Mouse (Mus musculus): ENCODE results near the gene Fcgr3. TPM values are rescaled to one million over a fixed set of nuclear protein-coding genes. Genes with fewer than 3 reads are reported as not detected.

Gene Fcgr3
- total and polyA plus RNA-seq, 3 experiments = 3.7 to 8.5 (median 6.1) TPM

DNA sequence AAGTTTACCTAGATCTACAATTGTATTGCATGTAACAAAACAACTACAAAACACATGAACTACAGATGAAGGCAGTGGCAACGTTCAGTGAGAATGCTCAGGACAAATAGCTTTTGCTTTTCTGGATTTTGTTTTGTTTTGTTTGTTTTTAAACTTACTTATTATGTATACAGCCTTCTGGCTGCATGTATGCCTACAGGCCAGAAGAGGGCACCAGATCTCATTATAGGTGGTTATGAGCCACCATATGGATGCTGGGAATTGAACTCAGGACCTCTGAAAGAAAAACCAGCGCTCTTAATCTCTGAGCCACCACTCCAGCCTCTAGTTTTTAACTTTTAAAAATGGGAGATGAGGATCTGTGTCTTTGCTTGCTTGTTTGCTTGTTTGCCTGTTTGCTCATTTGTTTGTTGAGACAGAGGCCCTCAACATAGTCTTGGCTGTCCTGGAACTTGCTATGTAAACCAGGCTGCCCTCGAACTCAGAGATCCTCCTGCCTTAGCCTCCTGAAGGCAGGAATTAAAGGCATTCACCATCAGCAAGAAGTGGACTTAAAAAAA is 21.1 kb downstream of the Fcgr3 start:
- no peaks in the 10 kb centered on the region for H3K9me3 ChIP-seq (replicated peaks; ENCODE audit: low read length)

DNA sequence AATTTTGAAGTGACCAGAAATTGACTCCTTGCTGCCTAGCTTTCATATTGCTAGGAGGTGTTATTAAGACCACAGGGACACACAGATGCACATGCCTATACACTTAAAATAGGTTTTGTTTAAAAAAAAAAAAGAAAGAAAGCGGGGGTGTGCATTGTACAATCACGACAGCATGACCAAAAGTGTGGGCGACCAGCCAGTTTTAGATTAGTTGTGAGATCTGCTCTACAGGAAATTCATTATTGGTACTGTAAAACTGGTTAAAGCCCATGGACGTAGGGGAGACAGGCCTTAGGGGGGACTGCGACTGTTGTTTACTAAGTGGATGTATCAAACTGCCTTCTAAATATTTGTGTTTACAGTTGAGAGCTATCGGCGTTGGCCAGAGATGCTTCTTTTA is 24.9 kb downstream of the Fcgr3 start:
- dilution Hi-C loops (cut with MboI; ENCODE audit: extremely low pct_ligation_motif_present, extremely low pct_unique_long_range_greater_than_20kb, low sequenced_read_pairs) = no loop called here
- H3K9me3 ChIP-seq (replicated peaks; ENCODE audit: low read length) = no peaks in the 10 kb centered on the region

More for the DNA sequence above, 21.1 kb downstream of the Fcgr3 start:
- in situ Hi-C loops (cut with MboI; ENCODE audit: low pct_ligation_motif_present, low pct_unique_long_range_greater_than_20kb, low sequenced_read_pairs) = loop anchor here (5.0 kb wide), 1 partner anchor 59 kb away; no protein-coding TSS in a partner anchor
- no peaks in the 10 kb centered on the region for H3K79me2 ChIP-seq (replicated peaks; ENCODE audit: control insufficient read depth, extremely low read depth, insufficient read depth, poor library complexity, severe bottlenecking)
- peaks cover 0 to 11% of the 10 kb centered on the region in 2 experiments; a peak in 2 of 4 replicates for H3K4me1 ChIP-seq (ENCODE audit: control insufficient read depth in 1 of 2, insufficient read depth in 2 of 2)
- dilution Hi-C loops (cut with MboI; ENCODE audit: extremely low pct_ligation_motif_present, extremely low pct_unique_long_range_greater_than_20kb, low sequenced_read_pairs) = no loop called here
- H3K4me3 ChIP-seq (replicated peaks in 1 of 3; ENCODE audit: low read depth in 2 of 3, low read length in 2 of 3, poor library complexity in 1 of 3) = peak overlapping the region in 2 of 3 experiments; percentile 59 to 63
- no peak for TF ChIP-seq MAX (IDR thresholded peaks at IDR 0.05; ENCODE audit: low read length)
- no peak for TF ChIP-seq POLR2AphosphoS2 (IDR thresholded peaks at IDR 0.05; ENCODE audit: low read depth, low read length)
- no peak for TF ChIP-seq KAT2A (IDR thresholded peaks at IDR 0.05; ENCODE audit: insufficient replicate concordance, low read length)
- TF ChIP-seq ETS1 (conservative IDR thresholded peaks at IDR 0.05; ENCODE audit: low read depth, low read length) = no peak
- TF ChIP-seq MEF2A (IDR thresholded peaks at IDR 0.05; ENCODE audit: borderline replicate concordance, low read depth, low read length) = no peak
- TF ChIP-seq RCOR1 (conservative IDR thresholded peaks at IDR 0.05; ENCODE audit: low read depth, low read length) = peak; percentile 72
- no peak for TF ChIP-seq ZC3H11A (IDR thresholded peaks at IDR 0.05; ENCODE audit: low read depth, low read length)
- TF ChIP-seq USF2 (conservative IDR thresholded peaks at IDR 0.05; ENCODE audit: low read depth, low read length) = no peak
- TF ChIP-seq CHD2 (IDR thresholded peaks at IDR 0.05; ENCODE audit: low read length) = no peak
- no peak for TF ChIP-seq MAFK (IDR thresholded peaks at IDR 0.05; ENCODE audit: insufficient replicate concordance, low read length)
- TF ChIP-seq E2F4 (IDR thresholded peaks at IDR 0.05; ENCODE audit: insufficient replicate concordance, low read depth, low read length) = 0 out of 2 replicates have a peak, but pooled peaks have one; percentile 23
- peak in 1 of 2 experiments; percentile 46; a peak in 2 of 4 replicates for TF ChIP-seq CTCF (conservative IDR thresholded peaks at IDR 0.05 in 1 of 2, IDR thresholded peaks at IDR 0.05 in 1 of 2; ENCODE audit: low read depth in 2 of 2, low read length in 2 of 2)
- TF ChIP-seq USF1 (IDR thresholded peaks at IDR 0.05; ENCODE audit: low read depth, low read length) = no peak
- TF ChIP-seq SIN3A (IDR thresholded peaks at IDR 0.05; ENCODE audit: low read length) = no peak
- TF ChIP-seq UBTF (IDR thresholded peaks at IDR 0.05; ENCODE audit: low read depth, low read length) = no peak
- no peak for TF ChIP-seq TCF12 (IDR thresholded peaks at IDR 0.05; ENCODE audit: low read depth, low read length)
- 0 out of 2 replicates have a peak, but pooled peaks have one; percentile 29 for TF ChIP-seq CHD1 (IDR thresholded peaks at IDR 0.05; ENCODE audit: low read depth, low read length)
- TF ChIP-seq TBP (conservative IDR thresholded peaks at IDR 0.05; ENCODE audit: low read depth, low read length) = peak; percentile 83
- TF ChIP-seq JUN (IDR thresholded peaks at IDR 0.05; ENCODE audit: insufficient read depth, low read depth, low read length) = no peak
- TF ChIP-seq JUND (conservative IDR thresholded peaks at IDR 0.05; ENCODE audit: low read depth, low read length) = no peak
- peak; percentile 34 for TF ChIP-seq RAD21 (IDR thresholded peaks at IDR 0.05; ENCODE audit: low read depth, low read length)
- TF ChIP-seq ELF1 (IDR thresholded peaks at IDR 0.05; ENCODE audit: low read depth, low read length) = no peak; the same call in 1 of the 2 replicates
- TF ChIP-seq EP300 (IDR thresholded peaks at IDR 0.05; ENCODE audit: low read length) = no peak
- TF ChIP-seq MXI1 (IDR thresholded peaks at IDR 0.05; ENCODE audit: low read depth, low read length) = no peak
- TF ChIP-seq NRF1 (IDR thresholded peaks at IDR 0.05; ENCODE audit: low read depth, low read length) = no peak
- TF ChIP-seq IRF4 (IDR thresholded peaks at IDR 0.05; ENCODE audit: low read depth, low read length) = no peak
- no peak for TF ChIP-seq HCFC1 (IDR thresholded peaks at IDR 0.05; ENCODE audit: low read depth, low read length)
- no peak for TF ChIP-seq SMC3 (IDR thresholded peaks at IDR 0.05; ENCODE audit: low read depth, low read length)
- no peak for TF ChIP-seq ZMIZ1 (IDR thresholded peaks at IDR 0.05; ENCODE audit: low read depth, low read length)
- peak overlapping the region; percentile 68 for H3K9ac ChIP-seq (ENCODE audit: insufficient read depth, low read depth)
- H3K4me2 ChIP-seq (ENCODE audit: insufficient read depth, low read depth, poor library complexity, severe bottlenecking) = peak overlapping the region; percentile 32
- peak; percentile 36 for DNase-seq (ENCODE audit: extremely low read depth)
- H3K36me3 ChIP-seq (replicated peaks in 1 of 2; ENCODE audit: control insufficient read depth in 1 of 2, insufficient read depth in 1 of 2, low read length in 1 of 2) = no peaks in the 10 kb centered on the region
- H3K27me3 ChIP-seq (replicated peaks) = no peaks in the 10 kb centered on the region
- H3K27ac ChIP-seq (ENCODE audit: insufficient read depth, low read depth) = no peak overlapping the region

More for the DNA sequence above, 24.9 kb downstream of the Fcgr3 start:
- H3K4me1 ChIP-seq (ENCODE audit: control insufficient read depth in 1 of 2, insufficient read depth in 2 of 2) = peaks cover 0 to 12% of the 10 kb centered on the region in 2 experiments; a peak in 2 of 4 replicates
- H3K9ac ChIP-seq (ENCODE audit: insufficient read depth, low read depth) = no peak overlapping the region
- H3K79me2 ChIP-seq (replicated peaks; ENCODE audit: control insufficient read depth, extremely low read depth, insufficient read depth, poor library complexity, severe bottlenecking) = no peaks in the 10 kb centered on the region
- peaks cover 6% of the 10 kb centered on the region for H3K27me3 ChIP-seq (replicated peaks)
- TF ChIP-seq ETS1 (conservative IDR thresholded peaks at IDR 0.05; ENCODE audit: low read depth, low read length) = no peak
- TF ChIP-seq JUN (IDR thresholded peaks at IDR 0.05; ENCODE audit: insufficient read depth, low read depth, low read length) = no peak
- no peak for TF ChIP-seq SIN3A (IDR thresholded peaks at IDR 0.05; ENCODE audit: low read length)
- TF ChIP-seq ZNF384 (IDR thresholded peaks at IDR 0.05; ENCODE audit: low read depth, low read length) = 0 out of 2 replicates have a peak, but pooled peaks have one; percentile 8
- no peak overlapping the region for H3K4me2 ChIP-seq (ENCODE audit: insufficient read depth, low read depth, poor library complexity, severe bottlenecking)
- H3K4me3 ChIP-seq (replicated peaks in 1 of 3; ENCODE audit: low read depth in 2 of 3, low read length in 2 of 3, poor library complexity in 1 of 3) = no peak overlapping the region
- no peak for DNase-seq (ENCODE audit: extremely low read depth)
- in situ Hi-C loops (cut with MboI; ENCODE audit: low pct_ligation_motif_present, low pct_unique_long_range_greater_than_20kb, low sequenced_read_pairs) = loop anchor here (5.0 kb wide), 1 partner anchor 62 kb away; no protein-coding TSS in a partner anchor
- no peaks in the 10 kb centered on the region for H3K36me3 ChIP-seq (replicated peaks in 1 of 2; ENCODE audit: control insufficient read depth in 1 of 2, insufficient read depth in 1 of 2, low read length in 1 of 2)
- H3K27ac ChIP-seq (ENCODE audit: insufficient read depth, low read depth) = no peak overlapping the region

All from CH12.LX (cell line).